Mouse (Mus musculus) left cerebral cortex, postnatal 4 days (tissue): ENCODE measurements at regions not wholly inside any gene's neighbourhood (a gene's known extent, or its start where the extent isn't known, plus 50 kb on each side); places are given as distances from the start of the nearest gene placed in this dataset.

Experiments
- DNase-seq: peaks from one replicate; pipeline ENCODE4 v3.0.0-alpha.2; 2022
- intact Hi-C: fragments of 180-260 bp; cut with DNase I; formaldehyde crosslinking; loops from one replicate; pipeline ENCODE4 v1.15.1; 2025

DNA sequence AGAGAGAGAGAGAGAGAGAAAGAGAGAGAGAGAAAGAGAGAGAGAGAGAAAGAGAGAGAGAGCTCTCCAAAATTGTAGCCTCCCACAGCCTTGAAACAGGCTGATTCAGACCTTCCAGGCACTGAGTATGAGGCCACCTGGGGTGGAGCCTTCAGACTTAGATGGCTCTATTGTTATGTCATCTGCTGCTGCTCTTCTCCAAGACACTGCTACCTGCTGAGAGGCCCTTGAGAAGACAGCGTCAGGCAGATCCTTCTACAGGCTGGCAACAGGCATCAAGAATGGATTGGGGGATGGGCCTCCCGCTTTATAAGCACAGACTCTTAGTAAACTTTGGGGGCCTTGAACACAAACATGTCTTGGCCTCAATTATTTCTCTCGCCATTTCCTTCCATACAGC, 1340.9 kb upstream of the Adgrl3 start:
- DNase-seq: no peak

DNA sequence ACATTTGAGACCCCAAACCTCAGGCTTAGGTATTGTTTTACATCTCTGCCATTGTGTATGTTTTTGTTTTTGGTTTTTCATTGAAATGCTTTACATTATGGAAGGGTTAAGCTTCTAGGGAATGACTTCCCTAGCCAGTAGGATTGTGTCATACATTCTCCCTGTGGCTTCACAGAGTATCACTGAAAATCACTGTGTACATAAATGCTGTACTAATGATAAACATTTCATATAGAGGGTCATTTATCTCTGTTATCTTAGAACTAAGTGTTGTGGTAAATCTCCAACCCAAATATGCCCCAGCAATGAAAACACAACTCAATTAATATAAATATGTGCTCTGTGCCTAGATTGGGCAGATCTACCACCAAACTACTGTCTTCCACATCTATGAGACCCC, 1339.6 kb upstream of the Adgrl3 start:
- no peak for DNase-seq
- intact Hi-C loops: no loop called here

More for the DNA sequence above, 1340.9 kb upstream of the Adgrl3 start:
- intact Hi-C loops: no loop called here

DNA sequence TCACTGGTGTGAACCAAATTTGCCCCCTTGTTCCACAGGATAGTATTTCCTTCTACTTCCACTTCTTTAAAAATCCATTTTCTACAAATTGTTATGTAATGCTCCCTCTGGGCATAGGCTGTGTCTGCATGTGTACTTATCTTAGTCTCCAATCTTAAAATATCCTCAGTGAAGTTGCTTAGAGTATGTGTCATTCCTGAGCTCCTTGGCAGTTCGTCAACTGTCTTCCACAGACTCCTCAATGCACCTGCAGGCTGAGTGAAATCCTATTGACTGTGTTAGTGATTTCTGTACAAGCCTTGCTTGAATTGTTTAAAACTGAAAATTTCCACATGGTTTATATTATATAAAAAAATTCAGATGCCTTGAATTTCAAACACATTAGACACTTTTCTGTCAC, 1313.3 kb upstream of the Adgrl3 start:
- intact Hi-C loops: no loop called here
- DNase-seq: no peak

DNA sequence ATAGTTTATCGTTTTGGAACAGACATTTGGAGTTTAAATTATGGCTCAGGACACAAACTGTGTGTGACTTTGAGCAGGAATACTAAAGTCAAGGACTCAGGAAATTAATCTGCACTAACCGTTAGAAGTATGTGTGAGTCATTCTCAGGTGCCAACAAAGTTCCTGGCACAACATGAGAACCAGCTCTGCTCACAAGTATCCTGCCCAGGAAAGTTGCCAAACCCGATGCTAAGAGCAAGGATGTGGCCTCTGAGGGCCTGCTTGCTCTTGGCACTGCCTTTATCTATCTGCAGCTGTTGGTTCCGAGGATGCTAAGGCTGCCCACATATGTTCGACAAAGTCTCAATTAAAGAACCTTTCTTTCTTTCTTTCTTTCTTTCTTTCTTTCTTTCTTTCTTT, 1285.1 kb upstream of the Adgrl3 start:
- intact Hi-C loops: no loop called here
- DNase-seq: peak; percentile 42

DNA sequence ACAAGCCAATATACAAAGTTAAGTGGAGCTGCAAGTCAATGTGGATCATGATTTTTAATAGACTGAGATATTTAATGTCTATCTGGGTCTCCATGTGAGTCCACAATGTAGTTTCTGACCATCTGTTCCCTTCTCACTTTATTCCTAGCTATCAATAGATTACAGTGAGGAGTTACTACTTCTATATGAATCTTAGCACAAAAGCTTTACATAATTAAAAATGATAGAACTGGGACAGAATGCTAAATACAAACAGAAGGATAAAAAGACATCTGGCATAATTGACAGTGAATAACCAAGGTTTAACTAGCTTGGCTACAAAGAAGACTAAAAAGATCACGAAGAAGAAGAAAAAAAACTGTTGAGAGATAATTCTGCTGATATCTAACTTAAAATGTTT, 1235.5 kb upstream of the Adgrl3 start:
- no peak for DNase-seq
- intact Hi-C loops: no loop called here

DNA sequence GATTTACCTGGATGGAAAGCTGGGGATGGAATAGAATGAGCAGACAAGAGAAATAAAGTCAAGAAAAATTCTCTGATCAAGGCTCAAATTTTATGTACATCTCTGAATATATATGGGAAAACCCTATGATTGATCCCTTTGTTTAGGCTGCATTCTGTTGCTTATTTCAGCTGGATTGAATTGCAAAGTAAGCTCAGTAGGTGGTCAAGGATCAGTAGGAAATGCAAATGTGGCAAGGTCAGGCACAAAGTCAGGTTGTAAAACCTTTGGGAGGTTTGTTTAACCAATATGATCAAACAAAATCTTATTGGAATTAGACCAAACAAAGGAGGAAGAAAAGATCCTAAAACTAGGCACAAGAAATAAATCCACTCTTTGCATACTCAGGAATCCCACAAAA, 1193.4 kb upstream of the Adgrl3 start:
- intact Hi-C loops: no loop called here
- DNase-seq: no peak

DNA sequence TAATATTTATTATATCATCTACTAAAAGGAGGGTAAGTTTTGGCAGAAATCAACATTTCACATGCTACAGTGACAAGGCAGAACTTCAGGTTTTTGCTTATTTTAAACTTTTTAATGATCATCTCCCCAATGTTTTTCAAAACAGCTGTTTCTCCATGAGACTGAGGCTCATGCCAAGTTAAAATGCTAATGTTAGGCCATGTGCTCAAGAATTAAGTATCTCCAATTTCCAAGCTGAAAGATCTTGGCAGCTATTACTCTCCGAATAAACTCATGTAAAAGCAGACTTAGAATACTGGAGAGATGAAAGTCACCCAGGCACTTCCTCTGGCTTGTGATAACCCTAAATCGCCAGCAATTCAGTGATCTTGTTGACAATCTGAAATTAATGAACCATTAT, 1173.5 kb upstream of the Adgrl3 start:
- DNase-seq: no peak
- intact Hi-C loops: no loop called here

DNA sequence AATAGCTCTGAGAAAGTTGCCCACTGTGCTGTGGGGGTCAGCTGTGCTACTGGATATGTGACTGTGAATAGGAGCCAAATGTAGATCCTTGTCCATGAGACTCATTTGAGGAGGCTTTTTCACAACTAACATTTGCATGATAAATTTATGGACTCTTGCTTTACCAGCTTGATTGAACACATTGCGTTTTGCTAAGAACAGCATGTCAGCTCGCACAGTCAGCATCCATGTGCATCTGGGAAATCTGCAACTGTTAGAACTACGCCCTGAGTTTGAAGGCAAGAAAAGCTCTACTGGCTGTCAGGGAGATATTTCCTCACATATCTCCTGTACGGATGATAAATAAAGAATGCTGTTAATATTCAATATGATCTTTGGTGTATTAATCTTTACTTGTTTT, 1164.1 kb upstream of the Adgrl3 start:
- intact Hi-C loops: no loop called here

DNA sequence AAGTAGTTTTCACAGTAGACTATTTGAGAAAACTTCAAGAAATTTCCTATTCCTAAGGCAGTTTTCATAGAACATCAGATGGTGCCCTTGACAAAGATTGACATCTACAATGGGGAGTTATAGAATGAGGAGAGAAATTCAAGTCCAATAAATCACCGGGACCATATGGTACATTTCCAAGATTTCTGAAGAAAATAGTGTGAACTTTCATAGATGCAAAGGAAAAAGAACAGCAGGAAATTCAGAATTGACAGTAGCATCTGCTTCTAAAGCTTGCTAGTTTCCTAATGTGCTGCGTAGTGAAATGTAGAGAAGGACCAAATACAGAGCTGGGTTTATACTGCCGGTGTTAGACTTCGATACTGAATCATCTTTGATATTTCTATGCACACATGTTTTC, 1119.2 kb upstream of the Adgrl3 start:
- no peak for DNase-seq
- intact Hi-C loops: no loop called here

More for the DNA sequence above, 1164.1 kb upstream of the Adgrl3 start:
- no peak for DNase-seq

DNA sequence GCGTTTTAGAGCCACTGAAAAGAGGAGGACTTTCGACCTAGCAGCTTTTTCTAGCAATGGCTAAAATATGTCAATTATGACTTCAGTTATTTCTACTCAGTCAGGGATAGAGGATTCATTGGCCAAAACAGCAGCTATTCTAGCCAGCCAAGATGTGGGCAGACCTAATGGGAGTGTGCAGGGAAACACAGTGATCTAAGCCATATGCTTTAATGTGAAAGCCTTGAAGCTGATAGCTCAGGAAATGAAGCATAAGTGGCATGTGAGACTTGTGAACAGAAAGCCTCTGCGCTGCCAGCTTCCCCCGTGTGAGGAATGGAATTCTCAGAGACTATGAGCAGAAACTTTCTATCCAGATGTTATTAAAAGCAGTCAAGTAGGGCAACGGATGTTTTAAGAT, 1114.6 kb upstream of the Adgrl3 start:
- peak; percentile 1 for DNase-seq
- intact Hi-C loops: no loop called here
